Mouse (Mus musculus) hindbrain, embryonic 10.5 days (tissue): Measurements from ENCODE around the gene 4933434E20Rik. TPM values are rescaled to one million over a fixed set of nuclear protein-coding genes. Genes with fewer than 3 reads are reported as not detected.

Experiments used
- DNase-seq: peaks from one replicate; pipeline ENCODE4 v3.0.0-alpha.2; 2017; ENCODE audit warnings: low spot score
- H3K27ac ChIP-seq: fragments of 300-500 bp; sonication (generic); 2 replicates; pipeline ENCODE4 v1.5.1; 2016; ENCODE audit warnings: mild to moderate bottlenecking, moderate library complexity
- H3K27me3 ChIP-seq: fragments of 300-500 bp; sonication (generic); 2 replicates; pipeline ENCODE4 v1.6.1; 2016; ENCODE audit warnings: mild to moderate bottlenecking; ENCODE audit not compliant: poor library complexity, insufficient read depth, severe bottlenecking
- H3K36me3 ChIP-seq: fragments of 300-500 bp; sonication (generic); 2 replicates; pipeline ENCODE4 v1.6.1; 2016; ENCODE audit warnings: mild to moderate bottlenecking, moderate library complexity
- H3K4me1 ChIP-seq: fragments of 300-500 bp; sonication (generic); replicated peaks from 2 replicates; pipeline ENCODE4 v1.6.1; 2016; ENCODE audit warnings: mild to moderate bottlenecking
- H3K4me3 ChIP-seq: fragments of 300-500 bp; sonication (generic); 2 replicates; pipeline ENCODE4 v1.5.1; 2016; ENCODE audit warnings: mild to moderate bottlenecking, moderate library complexity
- H3K9me3 ChIP-seq: fragments of 300-500 bp; sonication (generic); 2 replicates; pipeline ENCODE4 v1.6.1; 2016; ENCODE audit warnings: mild to moderate bottlenecking, moderate library complexity
- WGBS: fragments of 180-500 bp; shearing (Covaris S2); methylation state at CpG from one replicate; pipeline ENCODE4 v1.1.7; 2016; 5-methylcytosine and 5-hydroxymethylcytosine counted together
- polyA plus RNA-seq: library from polyadenylated mRNA; unstranded; fragments of >200 nt; fragmentation: Nextera tagmentation; extraction: Ambion mirVana; gene quantifications from 2 replicates; pipeline ENCODE4 v1.2.1, GENCODE M21; 2016

4933434E20Rik gene
- polyA plus RNA-seq, 1 experiment from 2014 or later, result 222 TPM

DNA sequence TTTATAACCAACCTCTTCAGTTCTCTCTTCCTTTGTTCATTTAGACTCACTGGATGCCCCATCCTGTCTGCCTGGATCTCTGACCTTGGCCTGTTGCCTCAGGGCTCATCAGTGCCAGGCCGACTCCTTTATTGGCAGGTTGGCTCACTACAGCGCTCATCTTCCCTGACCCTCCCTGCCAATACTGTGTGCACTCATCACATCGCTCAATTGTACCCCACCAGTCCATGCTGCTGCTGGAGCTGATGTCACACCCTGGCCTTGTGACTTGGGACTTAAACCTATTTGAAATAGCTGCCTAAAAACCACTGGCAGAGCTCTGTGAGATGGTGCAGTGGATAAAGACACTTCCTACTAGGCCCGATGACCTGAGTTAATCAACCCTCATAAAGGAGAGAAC is 16.4 kb downstream of the 4933434E20Rik start:
- Histone ChIP-seq H3K4me3 (no peak overlapping the region), H3K9me3 (no peaks in the 10 kb centered on the region), H3K36me3 (peaks cover 44% of the 10 kb centered on the region), H3K27ac (no peak overlapping the region), H3K4me1 (no peaks in the 10 kb centered on the region), H3K27me3 (no peaks in the 10 kb centered on the region)
- no peak for DNase-seq
- WGBS, result 87% methylated on average over 4 of the region's 4 CpGs

DNA sequence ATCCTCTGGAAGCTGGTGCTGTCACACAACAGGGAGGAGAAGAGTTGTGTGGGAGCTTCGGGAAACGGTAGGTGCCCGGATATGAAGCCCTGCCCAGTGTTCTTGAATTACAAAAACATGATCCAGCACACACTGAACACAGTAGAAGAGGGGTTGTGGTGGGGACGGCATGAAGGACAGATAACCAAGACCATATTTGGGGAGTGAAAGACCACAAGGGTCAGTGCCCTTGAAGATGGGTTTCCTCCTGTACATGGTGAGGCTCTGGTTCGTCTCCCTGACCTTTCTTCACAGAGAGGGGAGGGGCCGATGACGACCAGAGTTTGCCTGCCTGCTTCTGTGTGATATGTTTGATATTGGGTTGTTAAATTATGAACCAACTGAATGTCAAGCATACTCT is 18.3 kb downstream of the 4933434E20Rik start:
- DNase-seq, result no peak
- H3K4me1 ChIP-seq, result no peaks in the 10 kb centered on the region
- no peak overlapping the region for H3K27ac ChIP-seq
- peaks cover 26% of the 10 kb centered on the region for H3K36me3 ChIP-seq
- no peaks in the 10 kb centered on the region for H3K9me3 ChIP-seq
- no peak overlapping the region for H3K4me3 ChIP-seq
- H3K27me3 ChIP-seq, result no peaks in the 10 kb centered on the region
- WGBS, result 77% methylated on average over 7 of the region's 7 CpGs

DNA sequence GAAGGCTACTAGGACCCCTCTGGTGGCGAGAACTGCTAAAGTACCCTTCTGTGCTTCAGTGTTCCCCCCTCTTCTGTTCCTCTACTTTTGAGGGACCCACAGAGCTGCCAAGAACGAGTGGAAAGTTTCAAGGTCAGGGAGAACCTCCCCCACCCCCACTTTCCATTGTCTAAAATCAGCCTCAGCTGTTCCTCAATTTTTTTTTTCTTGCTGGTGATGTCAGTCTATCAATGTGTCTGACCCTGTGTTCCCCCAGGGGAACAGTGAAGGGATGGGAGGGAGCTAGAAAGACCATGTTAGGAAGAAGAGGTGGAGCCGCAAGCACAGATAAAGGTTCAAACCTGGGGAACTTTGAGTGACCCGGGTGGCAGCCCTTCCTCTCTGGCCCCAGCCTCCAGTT is 20.9 kb downstream of the 4933434E20Rik start, which contains the start of gene Tpm3:
Gene Tpm3 (plus strand): TSS at position 356 of the 400 bp plus-strand sequence.
- H3K4me3 ChIP-seq, result no peak within 1 kb of the TSS
- H3K36me3 ChIP-seq, result peaks cover 2% of the 10 kb centered on the region; the same call in 1 of the 2 replicates
- no peak within 1 kb of the TSS for H3K27ac ChIP-seq
- no peak for DNase-seq
- 73% methylated on average over 4 of the region's 4 CpGs for WGBS
- peaks cover 7% of the 10 kb centered on the region for H3K4me1 ChIP-seq
- H3K9me3 ChIP-seq, result no peaks in the 10 kb centered on the region
- no peaks in the 10 kb centered on the region for H3K27me3 ChIP-seq

DNA sequence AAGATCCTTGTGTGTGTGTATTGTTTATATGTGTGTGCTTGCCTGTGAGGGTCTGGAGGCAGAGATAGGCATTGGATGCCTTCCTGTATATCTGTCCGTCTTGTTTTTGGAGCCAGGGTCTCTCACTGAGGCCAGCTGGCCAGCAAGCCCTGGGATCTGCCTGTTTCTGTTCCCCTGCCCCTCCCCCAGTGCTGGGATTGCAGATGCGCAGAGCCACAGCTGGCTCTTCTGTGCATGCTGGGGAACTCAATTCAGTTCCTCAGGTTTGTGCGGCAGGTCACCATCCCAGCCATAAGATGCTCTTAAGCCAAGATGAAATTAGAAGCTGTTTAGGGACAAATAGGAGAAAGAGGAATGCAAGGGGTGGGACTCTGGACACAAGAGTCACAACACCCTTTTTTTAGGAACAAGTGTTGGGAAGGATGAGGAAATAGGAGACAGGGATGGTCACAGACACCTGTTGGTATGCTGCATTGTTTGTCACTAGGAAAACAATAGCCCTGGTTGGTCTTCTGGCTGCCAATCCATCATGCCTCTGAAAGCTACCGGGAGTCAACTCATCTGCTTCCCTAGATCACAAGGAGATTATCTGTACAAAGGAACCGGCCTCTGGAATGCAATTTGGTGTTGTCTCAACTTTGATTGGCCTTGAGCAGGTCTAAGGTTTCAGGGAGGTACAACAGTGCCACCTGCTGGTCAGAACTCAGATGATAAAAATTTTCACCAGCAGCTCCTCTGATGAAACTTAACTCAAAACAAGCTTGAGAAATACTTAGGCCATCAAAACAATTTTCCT is 25.7 kb downstream of the 4933434E20Rik start:
- Histone ChIP-seq H3K36me3 (peaks cover 5% of the 10 kb centered on the region; the same call in 1 of the 2 replicates), H3K9me3 (no peaks in the 10 kb centered on the region), H3K4me3 (peak overlapping the region; percentile 29), H3K27ac (peak overlapping the region; percentile 77), H3K27me3 (no peaks in the 10 kb centered on the region), H3K4me1 (peaks cover 42% of the 10 kb centered on the region)
- DNase-seq, result peak; percentile 81
- 9% methylated on average over 5 of the region's 5 CpGs for WGBS

DNA sequence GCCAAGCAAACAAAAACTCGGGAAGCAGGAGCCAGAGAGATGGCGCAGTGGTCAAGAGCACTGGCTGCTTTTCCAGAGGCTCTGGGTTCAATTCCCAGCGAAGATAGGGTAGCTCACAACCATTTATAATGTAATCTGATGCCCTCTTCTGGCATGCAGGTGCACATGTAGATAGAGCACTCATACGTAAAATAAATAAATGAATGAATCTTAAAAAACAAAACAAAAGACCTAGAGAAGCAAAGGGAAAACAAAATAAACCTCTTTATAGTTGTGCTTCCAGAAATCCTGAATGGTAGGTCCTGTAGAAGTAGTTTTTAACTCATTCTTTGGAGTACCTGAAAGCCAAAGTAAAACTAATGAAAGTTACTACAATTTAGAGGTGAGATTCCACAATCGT is 26.8 kb downstream of the 4933434E20Rik start:
- WGBS, result 59% methylated on average over 5 of the region's 5 CpGs
- Histone ChIP-seq H3K27ac (no peak overlapping the region), H3K36me3 (peaks cover 15% of the 10 kb centered on the region), H3K27me3 (no peaks in the 10 kb centered on the region), H3K9me3 (no peaks in the 10 kb centered on the region), H3K4me1 (peaks cover 53% of the 10 kb centered on the region), H3K4me3 (0 out of 2 replicates have a peak overlapping the region, but pooled peaks have one; percentile 83)
- DNase-seq, result no peak

DNA sequence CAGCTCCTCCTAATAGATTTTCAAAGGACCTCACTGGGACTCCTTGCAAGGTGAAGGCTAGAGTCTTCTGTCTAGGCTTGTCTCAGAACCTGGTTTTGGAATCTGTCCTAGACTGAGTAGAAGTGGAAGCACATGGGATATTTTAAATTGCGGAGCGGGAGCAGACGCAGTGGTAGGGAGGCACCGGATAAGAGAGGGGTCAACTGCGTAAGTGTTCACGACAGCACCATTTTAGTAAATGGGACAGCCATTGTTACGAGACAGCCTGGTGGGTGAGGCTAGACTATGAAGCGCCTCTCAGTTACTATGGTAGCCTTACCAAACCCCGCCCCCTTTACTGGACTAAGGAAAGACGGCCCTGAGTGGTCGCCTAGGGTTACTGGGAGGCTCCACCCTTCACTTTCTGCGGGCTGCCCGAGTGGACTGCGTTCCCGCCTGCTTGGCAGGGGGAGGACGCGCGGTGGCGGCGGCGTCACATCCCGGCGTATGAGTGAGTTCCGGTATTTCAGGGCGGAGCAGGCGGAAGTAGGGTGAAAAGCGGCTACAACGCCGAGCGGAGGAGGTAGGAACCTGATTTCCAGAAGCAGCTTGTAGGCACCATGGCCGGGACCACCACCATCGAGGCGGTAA is 27.8 kb downstream of the 4933434E20Rik start:
- peaks cover 63% of the 10 kb centered on the region for H3K4me1 ChIP-seq
- peak overlapping the region; percentile 83 for H3K4me3 ChIP-seq
- WGBS, result under 1% methylated on average over 33 of the region's 33 CpGs
- H3K27me3 ChIP-seq, result no peaks in the 10 kb centered on the region
- peak; percentile 98 for DNase-seq
- H3K27ac ChIP-seq, result peak overlapping the region; percentile 92
- H3K9me3 ChIP-seq, result no peaks in the 10 kb centered on the region
- peaks cover 25% of the 10 kb centered on the region for H3K36me3 ChIP-seq

DNA sequence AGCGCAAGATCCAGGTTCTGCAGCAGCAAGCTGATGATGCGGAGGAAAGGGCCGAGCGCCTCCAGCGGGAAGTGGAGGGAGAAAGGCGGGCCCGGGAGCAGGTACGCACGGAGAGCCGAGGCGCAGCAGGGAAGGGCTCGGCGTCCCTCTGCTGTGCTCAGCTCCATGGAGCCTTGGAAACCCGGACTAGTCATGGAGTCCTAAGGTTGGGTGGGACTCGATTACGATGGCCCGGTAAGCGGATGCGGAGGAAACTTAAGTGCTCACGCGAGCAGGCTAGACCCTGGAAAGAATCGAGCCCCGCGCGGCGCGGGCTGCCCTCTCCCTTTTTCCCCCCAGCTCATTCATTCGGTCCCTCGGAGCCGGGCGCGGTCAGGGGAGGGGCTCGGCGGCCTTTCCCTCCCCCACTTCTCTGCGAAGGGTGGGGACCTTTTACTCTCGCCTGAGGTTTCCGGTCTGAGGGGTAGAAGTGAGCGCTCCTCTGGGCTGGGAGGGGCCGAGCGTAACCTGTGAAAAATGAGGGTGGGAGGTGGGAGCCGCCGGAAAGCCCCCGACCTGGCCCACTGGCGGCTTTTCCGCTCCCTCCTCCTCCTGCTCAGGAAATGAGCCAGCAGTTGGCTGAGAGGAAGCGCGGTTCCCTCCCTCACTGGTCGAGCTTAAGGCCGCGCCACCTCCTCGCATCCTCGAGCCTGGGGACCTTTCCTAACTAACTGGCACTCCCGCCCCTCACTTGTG is 28.5 kb downstream of the 4933434E20Rik start:
- Histone ChIP-seq H3K27ac (peak overlapping the region; percentile 92), H3K4me1 (peaks cover 70% of the 10 kb centered on the region), H3K36me3 (peaks cover 28% of the 10 kb centered on the region), H3K9me3 (no peaks in the 10 kb centered on the region), H3K27me3 (no peaks in the 10 kb centered on the region), H3K4me3 (peak overlapping the region; percentile 83)
- under 1% methylated on average over 53 of the region's 53 CpGs for WGBS
- DNase-seq, result peak; percentile 73

DNA sequence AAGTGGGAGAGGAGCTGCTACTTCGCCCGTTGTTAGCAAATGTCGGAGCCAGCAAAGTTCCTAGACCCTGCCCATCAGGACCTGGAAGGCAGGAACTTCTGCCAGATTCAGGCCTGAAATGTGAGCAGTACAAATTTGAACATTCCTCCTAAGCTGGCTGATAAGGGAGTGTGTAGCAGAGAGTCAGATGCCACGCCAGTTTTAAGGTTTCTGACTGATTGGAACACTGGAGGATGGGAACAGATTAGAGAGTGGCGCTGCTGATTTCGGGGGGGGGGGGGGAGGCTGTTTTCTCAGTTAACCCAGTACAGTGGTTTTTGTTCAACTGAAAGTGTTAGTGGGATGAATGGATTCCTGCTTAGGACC is 29.0 kb downstream of the 4933434E20Rik start:
- H3K27me3 ChIP-seq, result no peaks in the 10 kb centered on the region
- peaks cover 28% of the 10 kb centered on the region for H3K36me3 ChIP-seq
- 2% methylated on average over 6 of the region's 6 CpGs for WGBS
- peaks cover 74% of the 10 kb centered on the region for H3K4me1 ChIP-seq
- no peaks in the 10 kb centered on the region for H3K9me3 ChIP-seq
- H3K27ac ChIP-seq, result peak overlapping the region; percentile 92
- H3K4me3 ChIP-seq, result peak overlapping the region; percentile 83
- DNase-seq, result no peak

DNA sequence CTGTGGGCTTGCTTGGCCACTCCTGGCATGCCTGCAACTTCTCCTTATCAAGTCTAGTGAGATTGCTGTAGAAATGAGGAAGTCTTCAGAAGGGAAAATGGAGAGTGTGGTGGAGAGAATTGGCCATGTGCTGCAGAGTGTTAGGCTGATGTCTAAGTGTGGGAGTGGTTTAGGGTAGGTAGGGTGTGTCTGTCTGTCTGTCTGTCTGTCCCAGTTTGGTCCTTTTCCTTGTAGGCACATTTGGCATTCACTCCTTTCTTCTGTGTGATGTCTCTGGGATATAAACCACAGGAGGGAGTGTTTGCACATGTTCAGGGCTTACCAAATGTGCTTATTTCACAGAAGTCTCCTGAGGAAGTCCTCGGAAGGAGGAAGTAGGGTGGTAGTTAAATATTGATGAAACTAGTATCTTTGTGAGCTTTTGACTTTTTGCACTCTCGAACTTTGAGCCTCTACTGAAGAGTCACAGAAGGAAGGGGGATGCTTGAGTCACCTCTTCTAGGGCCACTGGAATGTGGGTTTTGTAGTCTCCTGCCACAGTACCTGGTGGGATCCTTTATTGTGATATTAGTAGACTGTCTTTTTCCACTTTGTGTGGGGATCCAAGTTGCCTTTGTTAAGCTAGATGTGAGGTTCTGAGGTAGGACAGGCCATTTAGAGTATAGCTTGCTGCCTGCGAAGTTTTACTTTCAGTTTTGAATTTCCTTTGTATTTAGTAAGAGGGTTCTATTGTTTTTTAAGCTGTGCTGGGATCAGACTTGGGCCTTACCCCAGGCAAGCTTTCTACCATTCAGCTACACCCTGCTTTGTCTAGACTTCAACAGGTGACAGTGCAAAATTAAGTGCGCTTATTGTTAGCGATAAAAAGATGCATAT is 30.2 kb downstream of the 4933434E20Rik start:
- DNase-seq, result no peak
- 86% methylated on average over 5 of the region's 5 CpGs for WGBS
- Histone ChIP-seq H3K9me3 (no peaks in the 10 kb centered on the region), H3K4me1 (peaks cover 74% of the 10 kb centered on the region), H3K4me3 (peak overlapping the region; percentile 38), H3K36me3 (peaks cover 37% of the 10 kb centered on the region), H3K27ac (no peak overlapping the region; the same call in 1 of the 2 replicates), H3K27me3 (no peaks in the 10 kb centered on the region)

DNA sequence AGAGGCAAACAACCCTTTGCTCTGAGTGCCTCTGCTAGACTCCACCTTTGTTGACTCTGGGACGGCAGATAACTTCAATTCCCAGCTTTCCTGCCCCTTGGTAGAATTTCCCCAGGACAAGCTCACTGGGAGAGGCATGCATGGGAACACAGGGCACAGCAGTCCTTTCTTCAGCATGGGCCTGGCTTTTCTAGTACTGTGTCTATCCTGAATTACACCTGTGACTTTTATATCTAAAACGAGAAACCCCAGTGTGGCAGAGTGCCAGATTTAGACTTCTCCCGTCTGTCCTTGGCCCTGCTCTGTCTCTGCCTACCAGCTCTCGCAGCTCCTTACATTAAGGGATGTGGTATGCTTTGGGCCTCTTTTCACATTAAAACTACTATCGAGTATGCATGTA is 31.6 kb downstream of the 4933434E20Rik start:
- no peak for DNase-seq
- Histone ChIP-seq H3K27me3 (no peaks in the 10 kb centered on the region), H3K27ac (peak overlapping the region; percentile 41), H3K36me3 (peaks cover 51% of the 10 kb centered on the region), H3K9me3 (no peaks in the 10 kb centered on the region), H3K4me1 (peaks cover 64% of the 10 kb centered on the region), H3K4me3 (peak overlapping the region; percentile 23)
- 70% methylated on average over 5 of the region's 5 CpGs for whole genome bisulfite sequencing

DNA sequence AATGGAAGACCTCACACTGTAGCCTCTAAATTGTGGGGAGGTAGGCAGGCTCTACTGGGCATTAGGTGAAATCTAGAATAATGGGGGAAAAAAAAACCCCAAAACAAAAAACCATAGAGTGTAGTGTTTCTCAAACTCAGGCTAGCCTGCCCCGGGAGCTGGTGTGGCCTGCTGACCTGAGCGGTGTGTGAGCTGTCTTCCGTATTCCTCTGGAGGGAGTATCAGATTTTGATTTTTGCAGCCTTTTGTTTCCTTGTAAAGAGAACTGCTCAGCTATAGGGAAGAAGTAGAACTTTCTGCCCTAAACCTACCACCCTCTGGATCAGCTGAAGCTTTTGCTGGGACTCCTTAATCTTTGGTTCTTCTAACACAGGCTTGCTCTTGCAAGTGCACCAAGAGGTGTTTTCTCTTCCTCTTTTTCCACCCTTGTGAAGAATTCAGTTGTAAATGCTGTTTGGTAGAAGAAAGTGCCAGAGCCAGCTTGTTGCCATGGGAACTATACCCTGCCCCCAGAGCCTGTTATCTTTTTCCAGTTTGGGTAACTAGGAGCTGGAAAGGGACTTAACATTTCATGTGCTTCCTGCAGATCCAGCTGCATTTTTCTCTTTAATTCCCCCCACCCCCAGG is 32.4 kb downstream of the 4933434E20Rik start:
- Histone ChIP-seq H3K4me3 (peak overlapping the region; percentile 23), H3K9me3 (no peaks in the 10 kb centered on the region), H3K36me3 (peaks cover 59% of the 10 kb centered on the region), H3K27ac (peak overlapping the region; percentile 41; the same call in 1 of the 2 replicates), H3K4me1 (peaks cover 56% of the 10 kb centered on the region), H3K27me3 (no peaks in the 10 kb centered on the region)
- no peak for DNase-seq
- 42% methylated on average over 3 of the region's 3 CpGs for WGBS

DNA sequence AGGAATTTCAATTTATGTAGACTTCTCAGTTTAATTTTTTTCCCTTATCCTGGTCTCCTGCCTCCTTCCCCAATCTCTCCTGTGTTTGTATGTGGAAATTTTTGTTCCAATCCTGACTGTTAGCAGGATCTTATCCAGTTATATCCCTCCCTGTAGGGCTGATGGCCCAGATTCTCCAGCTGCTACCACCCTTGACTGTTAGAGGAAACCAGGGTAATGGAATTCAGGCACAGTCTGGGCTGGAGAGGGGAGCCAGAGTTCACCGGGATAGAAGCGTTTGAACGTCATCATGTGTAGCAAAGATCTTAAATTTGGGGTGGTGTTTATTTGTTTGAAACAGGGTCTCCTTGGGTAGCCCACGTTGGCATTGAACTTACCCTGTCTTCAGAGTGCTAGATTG is 33.4 kb downstream of the 4933434E20Rik start:
- no peak for DNase-seq
- Histone ChIP-seq H3K27ac (no peak overlapping the region), H3K27me3 (no peaks in the 10 kb centered on the region), H3K4me3 (no peak overlapping the region), H3K4me1 (peaks cover 50% of the 10 kb centered on the region), H3K9me3 (no peaks in the 10 kb centered on the region), H3K36me3 (peaks cover 69% of the 10 kb centered on the region)
- WGBS, result 86% methylated on average over 4 of the region's 4 CpGs
